Mouse (Mus musculus) CH12.LX (cell line): ENCODE measurements around the gene Evx2. TPM values are rescaled to one million over a fixed set of nuclear protein-coding genes. Genes with fewer than 3 reads are reported as not detected.

Source experiments
- DNase-seq: peaks from one replicate; pipeline ENCODE4 v3.0.0-alpha.2; 2013; ENCODE audit errors: extremely low read depth
- H3K27ac ChIP-seq: 2 replicates; pipeline ENCODE4 v1.5.1; 2012; ENCODE audit warnings: low read depth, mild to moderate bottlenecking, control low read depth, moderate library complexity; ENCODE audit not compliant: insufficient read depth
- H3K27me3 ChIP-seq: replicated peaks from 2 replicates; pipeline ENCODE3; 2012; ENCODE audit warnings: inconsistent platforms
- H3K36me3 ChIP-seq, 2 experiments: replicated peaks in 1 of 2; 2 replicates each; pipeline versions ENCODE3 to v1.6.1; 2012; ENCODE audit warnings: inconsistent platforms in 1 of 2, low read length in 1 of 2, mild to moderate bottlenecking in 1 of 2, mixed read lengths in 1 of 2, moderate library complexity in 1 of 2; ENCODE audit not compliant: control insufficient read depth in 1 of 2, insufficient read depth in 1 of 2
- H3K4me1 ChIP-seq, 2 experiments: 2 replicates each; pipeline ENCODE4 v1.6.1; 2012; ENCODE audit warnings: inconsistent platforms in 1 of 2, moderate library complexity in 1 of 2; ENCODE audit not compliant: insufficient read depth in 2 of 2, control insufficient read depth in 1 of 2
- H3K4me2 ChIP-seq: 2 replicates; pipeline ENCODE4 v1.6.1; 2012; ENCODE audit warnings: low read depth, mild to moderate bottlenecking, control low read depth; ENCODE audit not compliant: poor library complexity, insufficient read depth, severe bottlenecking
- H3K4me3 ChIP-seq, 3 experiments: fragments of 150-350 bp in 1 of 3; sonication (generic) in 1 of 3; replicated peaks in 1 of 3; 2 replicates each; pipeline versions ENCODE3 to v1.5.1; 2011 to 2012; ENCODE audit warnings: low read depth in 2 of 3, low read length in 2 of 3, mild to moderate bottlenecking in 2 of 3, moderate library complexity in 2 of 3, control low read depth in 1 of 3, improper control_type of control experiment in 1 of 3, inconsistent platforms in 1 of 3, mixed read lengths in 1 of 3; ENCODE audit not compliant: poor library complexity in 1 of 3
- H3K79me2 ChIP-seq: replicated peaks from 2 replicates; pipeline ENCODE4 v1.6.1; 2012; ENCODE audit warnings: mild to moderate bottlenecking, moderate library complexity; ENCODE audit not compliant: control insufficient read depth, poor library complexity, insufficient read depth, severe bottlenecking; ENCODE audit errors: extremely low read depth
- H3K9ac ChIP-seq: 2 replicates; pipeline ENCODE4 v1.6.1; 2012; ENCODE audit warnings: low read depth, mild to moderate bottlenecking, control low read depth, moderate library complexity; ENCODE audit not compliant: insufficient read depth
- H3K9me3 ChIP-seq: replicated peaks from 2 replicates; pipeline ENCODE3; 2012; ENCODE audit warnings: low read length, inconsistent platforms, mixed read lengths
- BHLHE40 ChIP-seq: IDR thresholded peaks from 2 replicates; pipeline ENCODE4 v1.6.1; 2011; ENCODE audit warnings: mild to moderate bottlenecking, low read depth, low read length, improper control_type of control experiment
- CTCF ChIP-seq, 2 experiments: IDR thresholded peaks in 1 of 2; conservative IDR thresholded peaks in 1 of 2; 2 replicates each; pipeline ENCODE4 v1.5.1; 2011 to 2012; ENCODE audit warnings: low read depth in 2 of 2, low read length in 2 of 2, improper control_type of control experiment in 1 of 2, inconsistent platforms in 1 of 2, mild to moderate bottlenecking in 1 of 2, moderate library complexity in 1 of 2
- E2F4 ChIP-seq: IDR thresholded peaks from 2 replicates; pipeline ENCODE4 v1.6.1; 2011; ENCODE audit warnings: low read depth, low read length, improper control_type of control experiment; ENCODE audit not compliant: insufficient replicate concordance
- ETS1 ChIP-seq: conservative IDR thresholded peaks from 2 replicates; pipeline ENCODE4 v1.6.1; 2012; ENCODE audit warnings: low read depth, mild to moderate bottlenecking, inconsistent platforms, low read length, improper control_type of control experiment, moderate library complexity
- GABPA ChIP-seq: IDR thresholded peaks from 2 replicates; pipeline ENCODE4 v1.6.1; 2012; ENCODE audit warnings: low read depth, low read length, improper control_type of control experiment, inconsistent platforms; ENCODE audit not compliant: insufficient replicate concordance
- HCFC1 ChIP-seq: IDR thresholded peaks from 2 replicates; pipeline ENCODE4 v1.6.1; 2012; ENCODE audit warnings: low read depth, mild to moderate bottlenecking, inconsistent platforms, low read length, improper control_type of control experiment
- JUN ChIP-seq: IDR thresholded peaks from 2 replicates; pipeline ENCODE4 v1.6.1; 2011; ENCODE audit warnings: low read depth, mild to moderate bottlenecking, low read length, improper control_type of control experiment, moderate library complexity; ENCODE audit not compliant: insufficient read depth
- JUND ChIP-seq: conservative IDR thresholded peaks from 2 replicates; pipeline ENCODE4 v1.6.1; 2011; ENCODE audit warnings: low read depth, low read length, improper control_type of control experiment
- MAX ChIP-seq: IDR thresholded peaks from 2 replicates; pipeline ENCODE4 v1.6.1; 2011; ENCODE audit warnings: low read length, improper control_type of control experiment
- MAZ ChIP-seq: IDR thresholded peaks from 2 replicates; pipeline ENCODE4 v1.6.1; 2012; ENCODE audit warnings: low read depth, mild to moderate bottlenecking, inconsistent platforms, low read length, improper control_type of control experiment, moderate library complexity
- MYC ChIP-seq: IDR thresholded peaks from 2 replicates; pipeline ENCODE4 v1.6.1; 2011; ENCODE audit warnings: low read depth, mild to moderate bottlenecking, improper control_type of control experiment, low read length
- NELFE ChIP-seq: IDR thresholded peaks from 2 replicates; pipeline ENCODE4 v1.6.1; 2011; ENCODE audit warnings: low read depth, low read length, improper control_type of control experiment
- NRF1 ChIP-seq: IDR thresholded peaks from 2 replicates; pipeline ENCODE4 v1.6.1; 2014; ENCODE audit warnings: low read depth, mild to moderate bottlenecking, inconsistent platforms, low read length, improper control_type of control experiment, moderate library complexity
- POLR2AphosphoS2 ChIP-seq: IDR thresholded peaks from 2 replicates; pipeline ENCODE4 v1.6.1; 2011; ENCODE audit warnings: low read depth, low read length, improper control_type of control experiment
- SIN3A ChIP-seq: IDR thresholded peaks from 2 replicates; pipeline ENCODE4 v1.6.1; 2012; ENCODE audit warnings: low read length, improper control_type of control experiment, inconsistent platforms
- SMC3 ChIP-seq: IDR thresholded peaks from 2 replicates; pipeline ENCODE4 v1.6.1; 2011; ENCODE audit warnings: low read depth, low read length, improper control_type of control experiment
- UBTF ChIP-seq: IDR thresholded peaks from 2 replicates; pipeline ENCODE4 v1.6.1; 2012; ENCODE audit warnings: low read depth, mild to moderate bottlenecking, inconsistent platforms, low read length, improper control_type of control experiment, moderate library complexity
- USF1 ChIP-seq: IDR thresholded peaks from 2 replicates; pipeline ENCODE4 v1.6.1; 2014; ENCODE audit warnings: low read depth, mild to moderate bottlenecking, inconsistent platforms, low read length, improper control_type of control experiment
- USF2 ChIP-seq: conservative IDR thresholded peaks from 2 replicates; pipeline ENCODE4 v1.6.1; 2011; ENCODE audit warnings: low read depth, low read length, improper control_type of control experiment
- ZKSCAN1 ChIP-seq: IDR thresholded peaks from 2 replicates; pipeline ENCODE4 v1.6.1; 2012; ENCODE audit warnings: low read depth, inconsistent platforms, low read length, improper control_type of control experiment, borderline replicate concordance
- ZMIZ1 ChIP-seq: IDR thresholded peaks from 2 replicates; pipeline ENCODE4 v1.6.1; 2012; ENCODE audit warnings: low read depth, mild to moderate bottlenecking, inconsistent platforms, low read length, improper control_type of control experiment
- dilution Hi-C: fragments of 300-500 bp; cut with MboI; formaldehyde crosslinking; loops from 2 replicates; pipeline ENCODE4 v1.14.3; 2020; ENCODE audit warnings: low sequenced_read_pairs; ENCODE audit not compliant: extremely low pct_unique_long_range_greater_than_20kb, extremely low pct_ligation_motif_present
- in situ Hi-C: fragments of 300-500 bp; cut with MboI; formaldehyde crosslinking; loops from 3 replicates; pipeline ENCODE4 v1.14.3; 2019; ENCODE audit warnings: low sequenced_read_pairs, low pct_ligation_motif_present, low pct_unique_long_range_greater_than_20kb, mixed read lengths
- polyA plus RNA-seq: library from polyadenylated mRNA; unstranded; fragments of >175 nt; gene quantifications from 2 replicates; pipeline ENCODE4 v1.2.1, GENCODE M21; 2012; ENCODE audit warnings: low read depth; ENCODE audit not compliant: insufficient read length
- total RNA-seq, 2 experiments: library from RNA; depleted of rRNA; stranded (reverse); fragments of 300-350 nt in 1 of 2; fragments of >200 nt in 1 of 2; gene quantifications; 2 replicates each; pipeline ENCODE4 v1.2.3; 2012 to 2014

The Evx2 gene
- total and polyA plus RNA-seq, 3 experiments, result not detected

GRCm38 (mm10) chr2:74680561-74681398, 21.4 kb upstream of the Evx2 start:
- Histone ChIP-seq H3K27ac (no peak overlapping the region), H3K9me3 (peaks cover 27% of the 10 kb centered on the region), H3K9ac (no peak overlapping the region), H3K79me2 (no peaks in the 10 kb centered on the region), H3K36me3 (no peaks in the 10 kb centered on the region), H3K27me3 (no peaks in the 10 kb centered on the region), H3K4me1 (no peaks in the 10 kb centered on the region), H3K4me3 (no peak overlapping the region), H3K4me2 (no peak overlapping the region)
- dilution Hi-C loops, result no loop called here
- TF ChIP-seq E2F4, result no peak
- TF ChIP-seq MAZ, result no peak
- TF ChIP-seq NELFE, result no peak
- TF ChIP-seq ETS1, result no peak
- no peak for TF ChIP-seq JUND
- TF ChIP-seq CTCF (conservative IDR thresholded peaks at IDR 0.05 in 1 of 2, IDR thresholded peaks at IDR 0.05 in 1 of 2; ENCODE audit: low read depth in 2 of 2, low read length in 2 of 2), result no peak
- no peak for TF ChIP-seq NRF1
- no peak for TF ChIP-seq USF2
- no peak for TF ChIP-seq GABPA
- in situ Hi-C loops, result loop anchor here (25.0 kb wide), 1 partner anchor 632 kb away; no protein-coding TSS in a partner anchor
- no peak for DNase-seq

GRCm38 (mm10) chr2:74679980-74680379, 20.6 kb upstream of the Evx2 start:
- no peak for TF ChIP-seq UBTF
- TF ChIP-seq MYC, result no peak
- no peak for TF ChIP-seq MAX
- no peak for TF ChIP-seq USF1
- no peak for TF ChIP-seq SMC3
- no peak for TF ChIP-seq JUN
- no peak for TF ChIP-seq SIN3A
- TF ChIP-seq NRF1, result no peak
- TF ChIP-seq ZMIZ1, result no peak
- TF ChIP-seq USF2, result no peak
- no peak for TF ChIP-seq ZKSCAN1
- no peak for TF ChIP-seq BHLHE40
- TF ChIP-seq POLR2AphosphoS2, result no peak
- no peak for TF ChIP-seq HCFC1
- TF ChIP-seq NELFE, result no peak
- Histone ChIP-seq H3K4me1 (no peaks in the 10 kb centered on the region), H3K27me3 (no peaks in the 10 kb centered on the region), H3K79me2 (no peaks in the 10 kb centered on the region), H3K36me3 (no peaks in the 10 kb centered on the region), H3K9me3 (peaks cover 27% of the 10 kb centered on the region), H3K4me3 (no peak overlapping the region), H3K4me2 (no peak overlapping the region), H3K27ac (no peak overlapping the region), H3K9ac (no peak overlapping the region)
- no peak for DNase-seq
- in situ Hi-C loops (loop anchor here (25.0 kb wide), 1 partner anchor 632 kb away; no protein-coding TSS in a partner anchor), dilution Hi-C loops (no loop called here)
